Mouse (Mus musculus) thymus, postnatal 36 days (tissue): Measurements from ENCODE around the gene Wbp1l.

ENCODE experiments used
- DNase-seq, 2 experiments: peaks; one replicate each; pipeline ENCODE4 v3.0.0; 2022; ENCODE audit warnings: mixed read lengths in 2 of 2

The Wbp1l gene

GRCm38 (mm10) chr19:46661511-46661910, 62.6 kb downstream of the Wbp1l start:
- DNase-seq = no peak

GRCm38 (mm10) chr19:46662214-46662613, 63.3 kb downstream of the Wbp1l start:
- DNase-seq = no peak

GRCm38 (mm10) chr19:46662784-46663183, 63.9 kb downstream of the Wbp1l start:
- DNase-seq = no peak

GRCm38 (mm10) chr19:46665474-46665873, 66.6 kb downstream of the Wbp1l start:
- no peak for DNase-seq

- DNase-seq = no peak
Observed at GRCm38 (mm10) chr19:46667300-46667699, 68.4 kb downstream of the Wbp1l start.

- no peak for DNase-seq
Observed at GRCm38 (mm10) chr19:46668263-46668662, 69.4 kb downstream of the Wbp1l start.

GRCm38 (mm10) chr19:46669802-46670201, 70.9 kb downstream of the Wbp1l start:
- DNase-seq = no peak

- peak; percentile 52 to 56 for DNase-seq
Observed at GRCm38 (mm10) chr19:46670691-46671090, 71.8 kb downstream of the Wbp1l start.

GRCm38 (mm10) chr19:46672766-46673418, 74.0 kb downstream of the Wbp1l start, which contains the start of gene Cyp17a1:
TSS of gene Cyp17a1 (minus strand) at chr19:46673172.
- no peak for DNase-seq

GRCm38 (mm10) chr19:46675641-46676040, 76.8 kb downstream of the Wbp1l start:
- no peak for DNase-seq

GRCm38 (mm10) chr19:46679720-46680383, 81.0 kb downstream of the Wbp1l start:
- no peak for DNase-seq

GRCm38 (mm10) chr19:46689460-46690372, 90.8 kb downstream of the Wbp1l start, which contains the start of gene Borcs7:
TSS of gene Borcs7 (plus strand) at chr19:46689906.
- peak; percentile 85 to 86 for DNase-seq

- DNase-seq = no peak
Observed at GRCm38 (mm10) chr19:46690387-46690786, 91.5 kb downstream of the Wbp1l start.

GRCm38 (mm10) chr19:46691078-46691477, 92.2 kb downstream of the Wbp1l start:
- no peak for DNase-seq

GRCm38 (mm10) chr19:46693146-46693545, 94.3 kb downstream of the Wbp1l start:
- no peak for DNase-seq

- no peak for DNase-seq
Observed at GRCm38 (mm10) chr19:46696482-46696881, 97.6 kb downstream of the Wbp1l start.

- no peak for DNase-seq
Observed at GRCm38 (mm10) chr19:46696943-46697342, 98.1 kb downstream of the Wbp1l start.

GRCm38 (mm10) chr19:46697840-46698517, 99.1 kb downstream of the Wbp1l start:
- no peak for DNase-seq

GRCm38 (mm10) chr19:46699011-46699481, 100.2 kb downstream of the Wbp1l start:
- DNase-seq = no peak

GRCm38 (mm10) chr19:46701156-46701555, 102.3 kb downstream of the Wbp1l start:
- no peak for DNase-seq

GRCm38 (mm10) chr19:46705779-46706495, 107.1 kb downstream of the Wbp1l start:
- peak; percentile 15 to 23 for DNase-seq
